Mouse (Mus musculus) CD8-positive naive resting alpha-beta T cell, adult 57 days (primary cell): ENCODE measurements around the gene Dnajc10. TPM values are rescaled to one million over a fixed set of nuclear protein-coding genes. Genes with fewer than 3 reads are reported as not detected.

Experiments
- total RNA-seq: library from RNA; stranded (reverse); gene quantifications from one replicate; pipeline ENCODE4 v1.2.4, GENCODE M21; 2023

The Dnajc10 gene
- total RNA-seq: 48.8 TPM

GRCm38 (mm10) chr2:80315242-80316161 lies at the start of gene Dnajc10:
Dnajc10 (plus strand) TSS chr2:80315466.

GRCm38 (mm10) chr2:80292172-80292571 lies 23.1 kb upstream of the Dnajc10 start, which contains the start of gene Prdx6b:
Prdx6b (plus strand) TSS chr2:80292472.

Other genes with a start within 250 kb of the Dnajc10 start
- not detected for gene Pde1a, start 186.0 kb upstream of the Dnajc10 start, total RNA-seq
- gene Prdx6b, start 23.0 kb upstream of the Dnajc10 start, total RNA-seq: not detected
- not detected for gene Frzb, start 132.2 kb downstream of the Dnajc10 start, total RNA-seq